Mouse (Mus musculus): ENCODE results near the gene Psme2b. TPM values are rescaled to one million over a fixed set of nuclear protein-coding genes. Genes with fewer than 3 reads are reported as not detected.
A peak's percentile ranks its signal among the peaks of the same experiment; 100 is the strongest.
"Not testable (repeated sequence)": the region's sequence is repeated elsewhere in the genome, so short reads cannot be mapped to it uniquely, and the experiment has no call there.

The Psme2b gene
- 4.2 and 4.5 TPM in 2 replicates for polyA plus RNA-seq (2015; fragmentation: Nextera tagmentation; extraction: Ambion mirVana)

DNA sequence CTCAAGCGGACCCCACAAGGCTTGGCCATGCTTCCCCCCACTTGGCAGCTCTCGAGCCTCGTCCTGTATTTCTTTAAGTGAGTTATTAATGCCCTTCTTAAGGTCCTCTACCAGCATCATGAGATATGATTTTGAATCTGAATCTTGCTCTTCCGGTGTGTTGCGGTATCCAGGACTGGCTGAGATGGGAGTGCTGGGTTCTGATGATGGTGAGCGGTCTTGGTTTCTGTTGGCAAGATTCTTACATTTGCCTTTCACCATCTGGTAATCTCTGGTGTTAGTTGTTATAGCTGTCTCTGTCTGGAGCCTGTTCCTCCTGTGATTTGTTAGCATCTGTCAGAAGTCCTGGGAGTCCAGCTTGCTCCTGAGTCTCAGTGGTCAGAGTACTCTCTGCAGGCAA, at the start of gene Psme2b:
Gene Psme2b, minus strand, starts transcription at position 101 of the 400 bp plus-strand sequence.
- not testable (repeated sequence) for H3K4me1 ChIP-seq (ENCODE audit: insufficient read depth); H3K36me3 ChIP-seq (replicated peaks; ENCODE audit: insufficient read depth, low read length); ATAC-seq; DNase-seq; H3K4me2 ChIP-seq (ENCODE audit: low read depth, low read length); H3K4me3 ChIP-seq (ENCODE audit: low read depth, low read length); H3K9me3 ChIP-seq (ENCODE audit: low read length); H3K9ac ChIP-seq (replicated peaks); H3K27ac ChIP-seq (ENCODE audit: low read depth); H3K27me3 ChIP-seq (ENCODE audit: insufficient read depth, low read length)
- 88% methylated on average over 6 of the region's 6 CpGs for WGBS (ENCODE audit: insufficient replicate concordance)

- 44% methylated on average over 2 of the region's 2 CpGs for WGBS (ENCODE audit: insufficient replicate concordance)
- H3K9me3 ChIP-seq (ENCODE audit: low read length); H3K4me2 ChIP-seq (ENCODE audit: low read depth, low read length); H3K27me3 ChIP-seq (ENCODE audit: insufficient read depth, low read length); H3K4me3 ChIP-seq (ENCODE audit: low read depth, low read length); DNase-seq; H3K36me3 ChIP-seq (replicated peaks; ENCODE audit: insufficient read depth, low read length); ATAC-seq; H3K9ac ChIP-seq (replicated peaks); H3K27ac ChIP-seq (ENCODE audit: low read depth): not testable (repeated sequence)
- peaks cover 11% of the 10 kb centered on the region for H3K4me1 ChIP-seq (ENCODE audit: insufficient read depth)
These were observed 48.0 kb upstream of the Psme2b start, which contains the start of gene Tgtp1 for GRCm38 (mm10) chr11:48994018-48994417. Tgtp1 (minus strand) TSS chr11:48994172.

DNA sequence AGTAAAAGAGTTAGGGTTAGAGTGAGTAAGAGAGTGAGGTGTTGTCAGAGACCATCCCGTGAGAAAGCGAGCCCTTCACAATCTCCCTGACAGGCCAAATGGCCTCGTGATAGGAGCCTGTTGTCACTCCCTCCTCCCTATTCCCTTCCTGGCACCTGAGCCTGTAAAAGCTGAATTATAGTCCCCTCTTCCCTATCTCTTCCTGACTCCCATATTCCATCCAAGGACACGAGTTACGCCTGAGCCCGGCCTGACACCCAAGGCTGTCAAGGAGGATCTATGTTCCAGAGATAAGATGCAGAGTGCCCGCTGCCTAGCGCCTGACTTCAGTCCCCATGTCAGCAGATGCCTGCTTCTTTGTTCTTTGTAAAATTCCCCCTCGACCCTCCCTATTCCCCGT, 47.3 kb upstream of the Psme2b start:
- not testable (repeated sequence) for H3K36me3 ChIP-seq (replicated peaks; ENCODE audit: insufficient read depth, low read length); H3K9ac ChIP-seq (replicated peaks); H3K4me3 ChIP-seq (ENCODE audit: low read depth, low read length); H3K4me2 ChIP-seq (ENCODE audit: low read depth, low read length); DNase-seq; ATAC-seq; H3K9me3 ChIP-seq (ENCODE audit: low read length); H3K27me3 ChIP-seq (ENCODE audit: insufficient read depth, low read length); H3K27ac ChIP-seq (ENCODE audit: low read depth)
- 59% methylated on average over 10 of the region's 10 CpGs for WGBS (ENCODE audit: insufficient replicate concordance)
- peaks cover 11% of the 10 kb centered on the region for H3K4me1 ChIP-seq (ENCODE audit: insufficient read depth)

DNA sequence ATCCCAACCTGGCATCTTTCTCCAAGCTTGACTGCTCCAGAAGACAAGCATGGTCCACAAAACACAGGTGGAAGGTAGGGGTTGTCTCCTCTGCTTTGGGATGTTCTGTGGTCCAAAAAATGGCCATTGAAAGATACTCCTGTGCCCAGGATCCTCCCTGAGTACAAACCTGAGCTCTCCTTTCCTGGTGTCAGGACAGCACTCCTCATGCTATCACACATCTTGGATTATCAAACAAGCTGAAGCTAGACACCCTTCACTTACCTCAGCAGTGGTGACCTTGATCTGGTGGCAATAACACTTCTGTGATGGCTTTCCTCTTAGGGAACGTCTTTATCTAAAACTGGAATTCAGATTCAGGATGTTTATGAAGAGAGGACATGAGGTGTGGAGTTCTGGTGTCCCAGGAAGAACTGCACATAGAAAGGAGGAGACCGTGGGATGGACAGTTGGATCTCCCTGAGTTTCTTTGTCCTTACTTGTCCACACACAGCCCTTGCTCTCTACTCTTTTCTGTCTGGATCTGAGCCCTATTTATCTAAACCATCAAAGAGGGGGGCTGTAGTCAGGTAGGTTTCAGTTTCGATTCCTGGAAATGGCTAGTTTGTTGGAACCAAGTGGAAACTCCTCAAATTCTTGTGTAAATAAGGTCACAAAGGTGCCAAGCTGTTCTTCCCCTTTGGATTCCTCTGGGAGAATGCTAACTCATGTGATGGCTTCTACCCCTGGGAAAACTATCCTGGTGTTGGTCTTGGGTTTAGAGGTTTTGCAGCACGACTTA, 45.9 kb upstream of the Psme2b start, which contains the start of gene Gm12185:
Gene Gm12185, minus strand, starts transcription at position 487 of the 781 bp plus-strand sequence.
- WGBS (ENCODE audit: insufficient replicate concordance) = 48% methylated on average over 4 of the region's 4 CpGs
- not testable (repeated sequence) for H3K9ac ChIP-seq (replicated peaks); DNase-seq; H3K9me3 ChIP-seq (ENCODE audit: low read length); H3K36me3 ChIP-seq (replicated peaks; ENCODE audit: insufficient read depth, low read length); H3K27me3 ChIP-seq (ENCODE audit: insufficient read depth, low read length); H3K4me2 ChIP-seq (ENCODE audit: low read depth, low read length); H3K4me3 ChIP-seq (ENCODE audit: low read depth, low read length)
- ATAC-seq = peak; percentile 51
- peak within 1 kb of the TSS; percentile 44; the same call in 1 of the 2 replicates for H3K27ac ChIP-seq (ENCODE audit: low read depth)
- H3K4me1 ChIP-seq (ENCODE audit: insufficient read depth) = peaks cover 11% of the 10 kb centered on the region

DNA sequence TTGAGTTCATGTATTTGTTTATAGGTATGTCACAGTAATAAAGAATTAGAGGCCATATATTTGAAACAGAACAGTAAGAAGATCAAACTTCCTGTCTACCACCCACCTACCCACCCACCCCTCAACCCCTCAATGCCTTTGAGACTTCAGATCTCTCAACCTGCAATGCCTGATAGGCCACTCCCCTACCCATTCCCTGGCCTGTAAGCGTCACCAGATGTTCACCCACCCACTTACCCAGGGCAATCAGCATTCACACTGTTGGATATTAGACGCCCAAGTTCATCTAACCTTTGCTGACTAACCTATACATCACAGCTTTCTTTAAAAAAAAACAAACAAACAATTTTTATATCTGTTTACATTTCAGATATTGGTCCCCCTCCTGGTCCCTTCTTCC, 44.0 kb upstream of the Psme2b start:
- H3K9me3 ChIP-seq (ENCODE audit: low read length); H3K4me3 ChIP-seq (ENCODE audit: low read depth, low read length); H3K27ac ChIP-seq (ENCODE audit: low read depth); DNase-seq; H3K36me3 ChIP-seq (replicated peaks; ENCODE audit: insufficient read depth, low read length); H3K9ac ChIP-seq (replicated peaks); H3K27me3 ChIP-seq (ENCODE audit: insufficient read depth, low read length): not testable (repeated sequence)
- peak; percentile 46 for ATAC-seq
- 76% methylated on average over 2 of the region's 2 CpGs for WGBS (ENCODE audit: insufficient replicate concordance)
- Histone ChIP-seq H3K4me1 (ENCODE audit: insufficient read depth) (peaks cover 11% of the 10 kb centered on the region), H3K4me2 (ENCODE audit: low read depth, low read length) (peak overlapping the region; percentile 26; the same call in 1 of the 2 replicates)

- H3K27me3 ChIP-seq (ENCODE audit: insufficient read depth, low read length); H3K4me2 ChIP-seq (ENCODE audit: low read depth, low read length); H3K36me3 ChIP-seq (replicated peaks; ENCODE audit: insufficient read depth, low read length); DNase-seq; H3K9ac ChIP-seq (replicated peaks); H3K4me1 ChIP-seq (ENCODE audit: insufficient read depth); ATAC-seq; H3K4me3 ChIP-seq (ENCODE audit: low read depth, low read length); H3K27ac ChIP-seq (ENCODE audit: low read depth); H3K9me3 ChIP-seq (ENCODE audit: low read length): not testable (repeated sequence)
- 50% methylated on average over 2 of the region's 3 CpGs for WGBS (ENCODE audit: insufficient replicate concordance)
These were observed 42.2 kb upstream of the Psme2b start for GRCm38 (mm10) chr11:48988219-48988618.

DNA sequence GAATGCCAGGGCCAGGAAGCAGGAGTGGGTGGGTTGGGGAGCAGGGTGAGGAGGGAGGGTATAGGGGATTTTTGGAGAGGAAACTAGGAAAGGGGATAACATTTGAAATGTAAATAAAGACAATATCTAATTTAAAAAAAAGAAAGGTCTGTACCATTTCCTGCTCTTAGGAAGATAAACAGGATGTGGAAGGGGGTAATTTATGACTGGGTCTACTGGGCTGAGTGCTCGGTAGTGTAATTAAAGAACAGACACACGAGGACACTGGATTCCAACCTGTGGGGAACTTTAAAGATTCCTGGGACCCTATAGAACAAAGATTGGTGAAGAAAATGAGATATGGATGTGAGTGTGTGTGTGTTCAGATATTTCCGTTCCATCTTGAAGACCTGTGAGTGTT, 36.9 kb upstream of the Psme2b start:
- ATAC-seq; H3K9ac ChIP-seq (replicated peaks); H3K36me3 ChIP-seq (replicated peaks; ENCODE audit: insufficient read depth, low read length); H3K4me3 ChIP-seq (ENCODE audit: low read depth, low read length); H3K27ac ChIP-seq (ENCODE audit: low read depth); H3K4me2 ChIP-seq (ENCODE audit: low read depth, low read length); DNase-seq; H3K27me3 ChIP-seq (ENCODE audit: insufficient read depth, low read length); H3K9me3 ChIP-seq (ENCODE audit: low read length); H3K4me1 ChIP-seq (ENCODE audit: insufficient read depth): not testable (repeated sequence)
- WGBS (ENCODE audit: insufficient replicate concordance) = no CpG with 5 or more reads among the region's 3 CpGs

- not testable (repeated sequence) for H3K9ac ChIP-seq (replicated peaks); H3K4me1 ChIP-seq (ENCODE audit: insufficient read depth); H3K4me3 ChIP-seq (ENCODE audit: low read depth, low read length); H3K4me2 ChIP-seq (ENCODE audit: low read depth, low read length); H3K27ac ChIP-seq (ENCODE audit: low read depth); H3K36me3 ChIP-seq (replicated peaks; ENCODE audit: insufficient read depth, low read length); H3K9me3 ChIP-seq (ENCODE audit: low read length); H3K27me3 ChIP-seq (ENCODE audit: insufficient read depth, low read length); ATAC-seq; DNase-seq
- no CpG with 5 or more reads among the region's 5 CpGs for WGBS (ENCODE audit: insufficient replicate concordance)
These were observed 34.1 kb upstream of the Psme2b start for GRCm38 (mm10) chr11:48980052-48980451.

DNA sequence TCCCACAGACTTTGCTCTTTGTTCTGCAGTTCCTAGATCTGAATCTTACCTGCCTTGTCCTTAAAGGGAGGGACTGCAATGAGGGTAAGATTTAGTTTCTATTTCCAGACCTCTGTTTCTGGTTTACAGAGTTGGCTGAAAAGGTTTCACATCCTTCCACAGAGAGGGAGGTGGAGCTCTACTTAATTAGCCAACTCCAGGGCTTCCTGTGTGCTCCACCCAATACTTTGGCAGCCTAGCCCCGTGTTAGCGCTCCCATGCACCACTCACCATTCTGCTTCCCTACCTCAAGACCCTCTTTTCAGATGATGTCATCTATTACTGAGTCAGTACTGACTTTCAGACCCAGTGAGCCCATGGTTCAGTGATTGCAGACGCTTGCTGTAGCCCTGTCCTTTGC, 33.3 kb upstream of the Psme2b start, which contains the start of gene 9930111J21Rik1:
Gene 9930111J21Rik1, minus strand, starts transcription at position 148 of the 400 bp plus-strand sequence.
- WGBS (ENCODE audit: insufficient replicate concordance) = no CpG with 5 or more reads among the region's 3 CpGs
- not testable (repeated sequence) for H3K27me3 ChIP-seq (ENCODE audit: insufficient read depth, low read length); H3K4me1 ChIP-seq (ENCODE audit: insufficient read depth); H3K4me2 ChIP-seq (ENCODE audit: low read depth, low read length); H3K27ac ChIP-seq (ENCODE audit: low read depth); DNase-seq; H3K9me3 ChIP-seq (ENCODE audit: low read length); H3K9ac ChIP-seq (replicated peaks); H3K4me3 ChIP-seq (ENCODE audit: low read depth, low read length); H3K36me3 ChIP-seq (replicated peaks; ENCODE audit: insufficient read depth, low read length)
- ATAC-seq = peak; percentile 64
